Mouse (Mus musculus): ENCODE results near the gene Trim3. TPM values are rescaled to one million over a fixed set of nuclear protein-coding genes. Genes with fewer than 3 reads are reported as not detected.

Trim3 gene
- total and polyA plus RNA-seq, 2 experiments from 2014 or later: 18.1 to 56.5 TPM

- Histone ChIP-seq H3K27me3 (ENCODE audit: control insufficient read depth, insufficient read depth, low read length) (no peaks in the 10 kb centered on the region), H3K9me3 (replicated peaks; ENCODE audit: control insufficient read depth, low read length) (no peaks in the 10 kb centered on the region), H3K36me3 (replicated peaks; ENCODE audit: control insufficient read depth, insufficient read depth, low read length) (peaks cover 40% of the 10 kb centered on the region), H3K4me3 (ENCODE audit: low read depth, low read length) (no peak overlapping the region), H3K9ac (replicated peaks; ENCODE audit: low read depth, low read length) (no peak overlapping the region), H3K4me2 (ENCODE audit: low read depth, low read length) (no peak overlapping the region), H3K27ac (ENCODE audit: low read depth) (no peak overlapping the region), H3K4me1 (ENCODE audit: control insufficient read depth, insufficient read depth) (no peaks in the 10 kb centered on the region)
- 75% methylated on average over 3 of the region's 3 CpGs for WGBS
- DNase-seq (ENCODE audit: low spot score) (no peak), ATAC-seq (ENCODE audit: insufficient read depth, low read depth) (no peak)
- TF ChIP-seq CTCF (IDR thresholded peaks at IDR 0.05; ENCODE audit: low read depth) (no peak), EP300 (IDR thresholded peaks at IDR 0.05; ENCODE audit: low read depth) (no peak)
These were observed 24.9 kb downstream of the Trim3 start for GRCm38 (mm10) chr7:105608467-105608866.

GRCm38 (mm10) chr7:105602860-105603623 lies 30.3 kb downstream of the Trim3 start:
- no peak for TF ChIP-seq EP300 (IDR thresholded peaks at IDR 0.05; ENCODE audit: low read depth)
- TF ChIP-seq CTCF (IDR thresholded peaks at IDR 0.05; ENCODE audit: low read depth): peak; percentile 79
- no peak overlapping the region for H3K4me3 ChIP-seq (ENCODE audit: low read depth, low read length)
- no peak overlapping the region for H3K9ac ChIP-seq (replicated peaks; ENCODE audit: low read depth, low read length)
- 39% methylated on average over 9 of the region's 9 CpGs for WGBS
- H3K36me3 ChIP-seq (replicated peaks; ENCODE audit: control insufficient read depth, insufficient read depth, low read length): no peaks in the 10 kb centered on the region
- no peaks in the 10 kb centered on the region for H3K4me1 ChIP-seq (ENCODE audit: control insufficient read depth, insufficient read depth)
- H3K4me2 ChIP-seq (ENCODE audit: low read depth, low read length): no peak overlapping the region
- H3K27ac ChIP-seq (ENCODE audit: low read depth): no peak overlapping the region
- ATAC-seq (ENCODE audit: insufficient read depth, low read depth): peak; percentile 83
- H3K27me3 ChIP-seq (ENCODE audit: control insufficient read depth, insufficient read depth, low read length): no peaks in the 10 kb centered on the region
- DNase-seq (ENCODE audit: low spot score): peak; percentile 52
- H3K9me3 ChIP-seq (replicated peaks; ENCODE audit: control insufficient read depth, low read length): no peaks in the 10 kb centered on the region

GRCm38 (mm10) chr7:105590097-105590496 lies 43.3 kb downstream of the Trim3 start:
- DNase-seq (ENCODE audit: low spot score) (no peak), ATAC-seq (ENCODE audit: insufficient read depth, low read depth) (no peak)
- no peak for TF ChIP-seq EP300 (IDR thresholded peaks at IDR 0.05; ENCODE audit: low read depth)
- no peak for TF ChIP-seq CTCF (IDR thresholded peaks at IDR 0.05; ENCODE audit: low read depth)
- 34% methylated on average over 7 of the region's 7 CpGs for WGBS
- no peak overlapping the region for H3K9ac ChIP-seq (replicated peaks; ENCODE audit: low read depth, low read length)
- H3K36me3 ChIP-seq (replicated peaks; ENCODE audit: control insufficient read depth, insufficient read depth, low read length): no peaks in the 10 kb centered on the region
- no peak overlapping the region for H3K4me3 ChIP-seq (ENCODE audit: low read depth, low read length)
- H3K4me2 ChIP-seq (ENCODE audit: low read depth, low read length): no peak overlapping the region
- no peaks in the 10 kb centered on the region for H3K27me3 ChIP-seq (ENCODE audit: control insufficient read depth, insufficient read depth, low read length)
- no peak overlapping the region for H3K27ac ChIP-seq (ENCODE audit: low read depth)
- H3K9me3 ChIP-seq (replicated peaks; ENCODE audit: control insufficient read depth, low read length): no peaks in the 10 kb centered on the region
- H3K4me1 ChIP-seq (ENCODE audit: control insufficient read depth, insufficient read depth): no peaks in the 10 kb centered on the region

DNA sequence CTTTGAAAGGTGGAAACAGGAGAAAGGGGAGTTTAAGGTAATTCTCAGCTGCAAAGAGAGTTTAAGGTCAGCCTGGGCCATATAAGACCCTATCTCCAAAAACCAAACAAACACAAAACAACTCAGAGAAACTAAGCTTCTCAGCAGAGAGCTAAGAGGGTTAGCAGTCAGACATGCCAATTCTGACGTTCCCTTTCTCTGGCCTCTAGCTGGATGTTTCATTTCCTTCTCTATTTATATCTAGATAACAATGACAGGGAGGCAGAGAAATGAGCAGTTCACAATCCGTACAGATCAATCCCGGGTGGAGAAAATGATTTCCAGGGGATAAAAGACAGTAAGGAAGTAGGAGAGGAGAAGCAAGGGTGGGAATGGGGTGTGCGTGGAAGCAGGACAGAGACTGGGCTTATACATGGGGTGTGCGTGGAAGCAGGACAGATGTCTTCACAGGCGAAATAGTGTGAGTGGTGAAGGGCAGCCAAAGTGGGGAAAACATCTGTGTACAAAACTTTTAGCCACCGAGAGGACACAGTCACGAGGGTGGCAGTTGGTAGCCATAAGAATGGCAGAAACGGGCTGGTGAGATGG lies 45.0 kb downstream of the Trim3 start:
- no peak overlapping the region for H3K4me3 ChIP-seq (ENCODE audit: low read depth, low read length)
- H3K27ac ChIP-seq (ENCODE audit: low read depth): no peak overlapping the region
- H3K9me3 ChIP-seq (replicated peaks; ENCODE audit: control insufficient read depth, low read length): no peaks in the 10 kb centered on the region
- H3K4me2 ChIP-seq (ENCODE audit: low read depth, low read length): no peak overlapping the region
- TF ChIP-seq CTCF (IDR thresholded peaks at IDR 0.05; ENCODE audit: low read depth) (no peak), EP300 (IDR thresholded peaks at IDR 0.05; ENCODE audit: low read depth) (no peak)
- WGBS: 51% methylated on average over 9 of the region's 9 CpGs
- no peak overlapping the region for H3K9ac ChIP-seq (replicated peaks; ENCODE audit: low read depth, low read length)
- DNase-seq (ENCODE audit: low spot score) (no peak), ATAC-seq (ENCODE audit: insufficient read depth, low read depth) (no peak)
- no peaks in the 10 kb centered on the region for H3K27me3 ChIP-seq (ENCODE audit: control insufficient read depth, insufficient read depth, low read length)
- H3K4me1 ChIP-seq (ENCODE audit: control insufficient read depth, insufficient read depth): no peaks in the 10 kb centered on the region
- H3K36me3 ChIP-seq (replicated peaks; ENCODE audit: control insufficient read depth, insufficient read depth, low read length): no peaks in the 10 kb centered on the region

DNA sequence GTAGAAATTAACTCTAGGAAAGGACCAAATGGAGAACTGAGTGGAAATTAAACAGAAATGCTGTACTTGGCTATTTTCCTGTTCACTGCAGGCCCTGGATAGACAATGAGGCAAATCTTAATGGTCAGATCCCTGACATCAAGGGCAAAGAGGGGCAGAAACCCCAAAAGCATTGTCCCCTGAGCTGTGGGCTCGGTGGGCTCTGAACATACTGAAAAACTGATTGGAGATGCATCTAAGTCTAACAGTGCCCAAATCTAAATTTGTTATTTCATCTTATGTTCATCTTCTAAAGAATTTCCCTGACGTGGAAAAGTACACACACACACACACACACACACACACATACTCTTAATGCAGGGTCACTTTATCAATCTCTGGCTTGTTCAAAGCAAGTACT lies 51.4 kb downstream of the Trim3 start:
- no peak for ATAC-seq (ENCODE audit: insufficient read depth, low read depth)
- H3K4me3 ChIP-seq (ENCODE audit: low read depth, low read length): peak overlapping the region; percentile 73

More for the DNA sequence above, 51.4 kb downstream of the Trim3 start:
- H3K4me1 ChIP-seq (ENCODE audit: control insufficient read depth, insufficient read depth): no peaks in the 10 kb centered on the region
- no peaks in the 10 kb centered on the region for H3K9me3 ChIP-seq (replicated peaks; ENCODE audit: control insufficient read depth, low read length)
- no peaks in the 10 kb centered on the region for H3K36me3 ChIP-seq (replicated peaks; ENCODE audit: control insufficient read depth, insufficient read depth, low read length)
- 67% methylated on average over 2 of the region's 2 CpGs for WGBS
- peak overlapping the region; percentile 94 for H3K4me2 ChIP-seq (ENCODE audit: low read depth, low read length)
- H3K27ac ChIP-seq (ENCODE audit: low read depth): peak overlapping the region; percentile 73
- H3K27me3 ChIP-seq (ENCODE audit: control insufficient read depth, insufficient read depth, low read length): no peaks in the 10 kb centered on the region
- TF ChIP-seq CTCF (IDR thresholded peaks at IDR 0.05; ENCODE audit: low read depth) (no peak), EP300 (IDR thresholded peaks at IDR 0.05; ENCODE audit: low read depth) (no peak)
- DNase-seq (ENCODE audit: low spot score): no peak
- H3K9ac ChIP-seq (replicated peaks; ENCODE audit: low read depth, low read length): 0 out of 2 replicates have a peak overlapping the region, but pooled peaks have one; percentile 65

Measured in heart, postnatal 0 days (tissue).